Mouse (Mus musculus): ENCODE results near the gene Fam120b.
"Not testable (repeated sequence)": the region's sequence is repeated elsewhere in the genome, so short reads cannot be mapped to it uniquely, and the experiment has no call there.

Fam120b gene

GRCm38 (mm10) chr17:15432036-15432435 is 36.0 kb downstream of the Fam120b start:
- DNase-seq, result no peak

- DNase-seq, result no peak
These were observed 38.7 kb downstream of the Fam120b start for GRCm38 (mm10) chr17:15434748-15435147.

DNA sequence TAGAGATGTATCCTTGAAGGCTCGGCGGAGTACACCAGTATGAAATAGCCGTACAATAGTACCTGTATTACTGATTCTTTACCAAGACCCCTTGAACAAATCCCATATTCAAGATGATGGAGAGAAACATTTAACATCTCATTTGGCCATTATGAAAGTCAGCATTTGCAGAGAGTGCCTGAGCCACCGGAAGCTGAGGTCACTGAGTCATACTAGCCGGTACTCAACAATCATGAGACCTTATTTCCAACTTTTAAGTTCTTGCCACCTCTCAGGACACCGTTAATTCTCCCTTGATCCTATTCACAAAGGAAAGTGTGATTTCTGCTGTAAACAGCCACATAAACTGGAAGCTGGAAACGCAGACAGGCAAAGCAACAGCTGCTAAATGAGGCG is 44.1 kb downstream of the Fam120b start:
- DNase-seq, result no peak

DNA sequence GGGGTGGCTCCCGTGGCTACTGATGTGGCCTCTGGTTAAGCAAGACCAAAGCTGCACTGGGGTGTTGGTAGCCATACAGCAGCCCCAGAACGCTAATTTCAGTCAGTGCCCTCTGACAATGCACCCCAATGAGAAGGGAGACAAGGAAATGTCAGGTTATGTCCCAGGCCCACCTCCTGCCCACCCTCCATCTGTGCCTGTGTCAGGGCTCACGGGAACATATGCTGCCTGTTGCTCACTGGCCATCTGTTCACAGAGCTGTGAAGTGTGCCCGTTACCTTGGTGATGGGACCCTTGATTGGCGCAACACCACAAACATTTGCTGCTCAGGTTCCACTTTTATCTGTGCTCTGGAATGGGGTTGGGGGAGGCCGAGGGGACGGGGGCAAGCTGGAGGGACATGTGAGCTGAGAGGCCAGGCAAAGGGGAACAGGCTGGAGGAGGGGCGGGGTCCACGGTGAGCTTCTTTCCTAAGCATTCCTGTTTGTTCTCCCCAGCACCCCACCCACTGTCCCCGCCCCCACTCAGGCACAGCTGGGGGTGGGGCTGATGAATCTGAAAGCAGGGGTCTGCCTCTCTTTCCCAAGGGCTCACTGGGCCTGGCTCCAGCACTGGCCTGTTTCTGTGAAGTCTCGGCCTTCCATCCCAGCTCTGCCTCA is 44.6 kb downstream of the Fam120b start:
- peak; percentile 42 to 57 for DNase-seq

DNA sequence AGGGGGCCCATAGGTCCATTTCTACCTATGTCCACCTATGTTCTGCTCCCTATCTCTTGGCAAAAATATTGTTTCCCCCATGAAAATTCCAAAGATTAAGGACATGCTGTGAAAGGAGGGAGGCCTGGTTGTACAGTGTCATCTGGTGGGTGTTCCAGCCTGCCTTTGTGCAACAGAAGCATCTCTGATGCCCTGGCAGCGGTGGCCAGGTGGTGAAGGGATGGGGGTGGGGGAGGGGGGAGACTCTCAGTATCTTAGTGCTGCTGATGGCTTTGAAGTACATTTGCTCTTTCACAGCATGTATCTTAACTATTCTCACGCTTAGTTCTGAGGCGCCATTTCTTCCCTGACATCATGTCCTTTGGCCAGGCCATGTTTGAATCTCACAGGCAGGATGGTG is 49.4 kb downstream of the Fam120b start:
- no peak for DNase-seq

GRCm38 (mm10) chr17:15447831-15448230 is 51.8 kb downstream of the Fam120b start:
- DNase-seq, result no peak

DNA sequence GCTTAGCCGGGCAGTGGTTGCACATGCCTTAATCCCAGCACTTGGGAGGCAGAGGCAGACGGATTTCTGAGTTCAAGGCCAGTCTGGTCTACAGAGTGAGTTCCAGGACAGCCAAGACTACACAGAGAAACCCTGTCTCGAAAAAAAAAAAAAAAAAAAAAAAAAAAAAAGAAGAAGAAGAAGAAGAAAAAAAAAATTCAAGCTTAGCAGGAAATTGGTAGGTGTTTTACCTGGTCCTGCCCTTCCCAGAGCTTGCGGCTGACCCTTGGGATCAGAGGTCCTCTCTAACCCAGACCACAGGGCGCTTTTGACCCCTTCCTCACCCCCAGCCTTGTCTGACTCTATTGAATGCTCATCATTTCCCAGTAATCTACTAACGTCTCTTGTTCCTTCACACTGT is 53.1 kb downstream of the Fam120b start:
- not testable (repeated sequence) for DNase-seq

DNA sequence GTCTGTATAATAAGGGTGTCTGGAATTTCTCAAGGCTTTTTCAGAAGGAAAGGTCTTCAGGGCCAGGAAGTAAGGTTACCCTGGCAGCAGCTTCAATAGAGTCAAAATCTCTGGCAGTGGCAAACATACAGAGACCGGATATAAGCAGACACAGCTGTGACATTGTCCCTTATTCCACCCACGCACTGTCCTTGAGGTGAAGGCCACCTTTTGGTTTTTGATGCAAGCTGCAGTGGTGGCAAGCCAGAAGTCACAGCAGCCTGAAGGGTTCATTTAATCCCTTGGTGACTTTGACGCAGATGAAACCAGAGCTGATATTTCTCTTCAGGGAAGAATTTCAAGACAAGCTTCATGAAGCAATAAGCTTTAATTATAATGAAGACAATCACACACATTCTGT is 53.6 kb downstream of the Fam120b start:
- no peak for DNase-seq

GRCm38 (mm10) chr17:15455203-15455602 is 59.2 kb downstream of the Fam120b start:
- DNase-seq, result no peak

DNA sequence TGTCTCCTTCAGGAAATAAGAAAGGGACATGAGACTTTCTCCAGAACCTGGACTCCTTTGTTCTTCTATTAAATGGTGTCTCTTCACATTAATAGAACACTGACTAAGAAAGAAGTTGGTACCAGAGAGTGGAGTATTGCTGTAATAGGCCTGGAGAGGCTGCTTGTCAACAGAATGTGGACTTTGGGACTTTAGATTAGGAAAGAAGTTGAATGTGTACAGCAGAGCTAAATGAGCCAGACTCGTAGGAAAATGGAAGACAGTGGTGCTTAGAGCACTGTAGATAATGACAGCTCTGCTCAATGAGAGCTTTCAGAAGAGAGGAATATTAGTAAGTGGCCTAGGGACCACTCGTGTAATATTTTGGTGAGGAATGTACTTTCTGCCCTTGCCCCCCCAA is 60.6 kb downstream of the Fam120b start:
- DNase-seq, result no peak

- no peak for DNase-seq
These were observed 63.8 kb downstream of the Fam120b start for GRCm38 (mm10) chr17:15459761-15460160.

GRCm38 (mm10) chr17:15461921-15462495 is 66.0 kb downstream of the Fam120b start:
- no peak for DNase-seq

DNA sequence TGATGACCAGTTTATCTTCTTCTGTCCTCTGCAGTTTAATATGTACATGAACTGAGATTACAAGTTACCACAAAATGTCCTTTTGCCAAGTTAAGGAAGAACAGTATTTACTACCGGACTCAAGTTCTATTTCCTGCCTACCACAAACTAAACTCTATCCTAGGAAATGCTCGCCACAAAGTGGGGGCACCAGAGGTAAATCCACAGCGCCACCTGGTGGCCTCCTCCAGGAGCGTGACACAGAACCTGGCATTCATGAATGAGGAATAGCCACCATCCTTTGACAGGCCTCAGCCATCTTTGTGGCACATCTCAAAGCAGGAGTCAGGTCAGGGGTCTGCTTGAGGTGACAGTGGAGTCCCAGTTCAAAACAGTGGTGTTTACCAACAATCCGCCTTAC is 71.7 kb downstream of the Fam120b start:
- peak; percentile 85 to 86 for DNase-seq

DNA sequence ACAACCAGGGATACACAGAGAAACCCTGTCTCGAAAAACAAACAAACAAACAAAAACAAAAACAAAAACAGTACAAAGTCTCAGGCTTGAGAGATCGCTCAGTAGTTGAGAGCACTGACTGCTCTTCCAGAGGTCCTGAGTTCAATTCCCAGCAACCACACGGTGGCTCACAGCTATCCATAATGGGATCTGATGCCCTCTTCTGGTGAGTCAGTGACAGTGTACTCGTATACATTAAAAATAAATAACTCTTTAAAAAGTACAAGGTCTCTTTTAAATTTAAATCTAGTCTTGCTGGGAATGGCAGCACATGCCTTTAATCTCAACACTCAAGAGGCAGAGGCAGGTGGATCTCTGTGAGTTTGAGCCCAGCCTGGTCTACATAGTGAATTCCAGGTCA is 76.7 kb downstream of the Fam120b start:
- no peak for DNase-seq

Measured in kidney, postnatal 4 days (tissue).